Mouse (Mus musculus): ENCODE measurements around the gene Btbd6.

- TF ChIP-seq CTCF (IDR thresholded peaks at IDR 0.05; ENCODE audit: insufficient read depth, low read length), result no peak
- TF ChIP-seq POLR2A (IDR thresholded peaks at IDR 0.05; ENCODE audit: borderline replicate concordance, extremely low read depth, low read depth, low read length), result no peak
Measured at GRCm38 (mm10) chr12:112941156-112941775, 35.0 kb upstream of the Btbd6 start.
